Mouse (Mus musculus) left cerebral cortex, postnatal 4 days (tissue): ENCODE results near the gene Ccnd3. TPM values are rescaled to one million over a fixed set of nuclear protein-coding genes. Genes with fewer than 3 reads are reported as not detected.
"Not testable (repeated sequence)": the region's sequence is repeated elsewhere in the genome, so short reads cannot be mapped to it uniquely, and the experiment has no call there.

Experiments used
- DNase-seq: peaks from one replicate; pipeline ENCODE4 v3.0.0-alpha.2; 2022
- intact Hi-C: fragments of 180-260 bp; cut with DNase I; formaldehyde crosslinking; loops from one replicate; pipeline ENCODE4 v1.15.1; 2025
- total RNA-seq, 2 experiments: library from RNA; stranded (reverse); gene quantifications; 2 replicates each; pipeline ENCODE4 v1.2.3; 2021

The Ccnd3 gene
- total RNA-seq, 2 experiments from 2014 or later, result 30.1 to 36.2 TPM

GRCm38 (mm10) chr17:47610849-47611660 is 106.2 kb downstream of the Ccnd3 start, which contains the start of the genes Bysl, Med20 and Gm20517:
Bysl (minus strand) TSS chr17:47611492.
Med20 (plus strand) TSS chr17:47611582.
Gm20517 (plus strand) TSS chr17:47611589.
- intact Hi-C loops, result loop anchor here (5.0 kb wide), 1 partner anchor 66 kb away; no protein-coding TSS in a partner anchor

DNA sequence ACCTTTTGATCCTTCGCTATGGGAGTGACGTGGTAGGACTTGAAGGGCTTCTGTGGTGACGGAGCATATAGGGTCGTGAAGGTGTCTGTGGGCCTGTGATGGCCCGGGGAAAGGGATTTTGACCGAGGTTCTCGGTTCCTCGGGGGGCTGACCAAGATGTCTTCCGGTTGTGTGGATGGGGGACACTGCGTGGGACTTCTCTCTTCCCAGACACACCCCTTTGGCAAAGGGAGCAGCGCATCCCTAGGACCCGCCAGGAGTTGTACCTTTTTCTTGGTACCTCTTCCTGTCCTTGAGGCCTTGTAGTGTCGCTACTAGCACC is 106.8 kb downstream of the Ccnd3 start:
- no peak for DNase-seq
- intact Hi-C loops, result loop anchor here (5.0 kb wide), 1 partner anchor 66 kb away; no protein-coding TSS in a partner anchor

More at GRCm38 (mm10) chr17:47610849-47611660, 106.2 kb downstream of the Ccnd3 start, which contains the start of the genes Bysl, Med20 and Gm20517:
- DNase-seq, result peak; percentile 97

DNA sequence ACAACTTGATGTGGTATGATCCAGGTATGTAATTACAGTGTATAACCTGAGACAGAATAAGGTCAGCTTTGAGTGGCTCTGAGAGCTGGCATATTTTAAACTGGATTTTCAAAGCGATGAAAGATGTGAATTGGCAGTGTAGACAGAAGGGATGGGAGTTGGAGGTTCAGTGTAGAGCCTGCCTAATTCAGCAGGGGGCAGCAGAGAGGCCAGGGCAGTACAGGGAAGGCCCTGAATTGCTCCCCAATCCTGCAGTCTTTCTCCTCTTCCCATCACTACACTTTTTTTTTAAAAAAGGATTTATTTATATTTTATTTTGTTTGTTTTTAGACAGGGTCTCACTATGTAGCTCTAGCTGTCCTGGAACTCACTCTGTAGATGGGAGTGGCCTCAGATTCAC is 109.2 kb downstream of the Ccnd3 start:
- intact Hi-C loops, result loop anchor here (5.0 kb wide), 1 partner anchor 63 kb away; no protein-coding TSS in a partner anchor
- DNase-seq, result no peak

GRCm38 (mm10) chr17:47616119-47616518 is 111.3 kb downstream of the Ccnd3 start:
- intact Hi-C loops, result no loop called here

DNA sequence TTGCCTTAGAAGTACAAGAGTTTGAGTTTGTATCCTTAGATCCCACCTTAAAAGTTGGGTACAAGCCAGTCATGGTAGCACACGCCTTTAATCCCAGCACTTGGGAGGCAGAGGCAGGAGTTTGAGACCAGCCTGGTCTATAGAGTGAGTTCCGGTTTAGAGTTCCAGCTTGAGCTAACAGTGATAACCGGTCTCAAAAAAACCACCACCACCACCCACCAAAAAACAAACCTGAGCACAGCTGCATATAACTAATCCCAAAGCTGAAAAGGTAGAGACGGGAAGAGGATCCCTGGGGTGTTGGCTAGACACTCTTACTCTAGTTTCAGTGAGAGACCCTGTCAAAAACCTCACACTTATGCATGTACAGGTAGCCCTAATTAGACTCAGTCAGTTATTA is 111.8 kb downstream of the Ccnd3 start:
- no peak for DNase-seq
- intact Hi-C loops, result no loop called here

More at GRCm38 (mm10) chr17:47616119-47616518, 111.3 kb downstream of the Ccnd3 start:
- no peak for DNase-seq

DNA sequence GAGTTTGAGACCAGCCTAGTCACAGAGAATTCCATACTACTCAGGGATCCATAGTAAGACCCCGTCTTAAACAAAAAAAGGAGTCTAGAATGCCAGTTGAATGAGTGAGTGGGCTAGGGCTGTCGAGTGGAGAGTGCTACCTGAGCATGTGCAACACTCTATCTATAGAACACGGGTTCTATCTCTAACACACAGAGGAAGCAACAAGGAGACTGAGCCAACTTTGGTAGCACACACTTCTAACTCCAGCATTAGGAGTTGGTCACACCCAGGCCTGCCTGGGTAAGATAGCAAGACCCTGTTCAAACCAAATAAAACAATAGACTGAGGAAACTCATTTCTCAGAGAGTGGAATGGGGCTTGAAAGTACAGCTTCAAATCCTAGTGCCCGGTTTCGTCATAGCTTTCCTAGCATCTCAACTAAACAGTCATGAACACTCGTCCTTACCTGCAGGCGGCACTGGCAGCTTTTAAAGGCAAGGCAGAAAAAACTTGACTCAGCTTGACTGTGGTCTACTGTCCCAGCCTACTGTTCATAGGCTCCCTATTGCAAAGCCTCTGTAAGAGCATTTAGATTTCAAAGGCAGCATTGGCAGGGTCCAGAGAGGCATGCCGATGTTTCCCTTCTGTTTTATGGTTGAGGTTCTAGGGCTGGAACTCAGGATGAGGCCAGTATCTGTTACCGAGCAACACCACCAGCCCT is 112.9 kb downstream of the Ccnd3 start:
- no peak for DNase-seq
- intact Hi-C loops, result no loop called here

DNA sequence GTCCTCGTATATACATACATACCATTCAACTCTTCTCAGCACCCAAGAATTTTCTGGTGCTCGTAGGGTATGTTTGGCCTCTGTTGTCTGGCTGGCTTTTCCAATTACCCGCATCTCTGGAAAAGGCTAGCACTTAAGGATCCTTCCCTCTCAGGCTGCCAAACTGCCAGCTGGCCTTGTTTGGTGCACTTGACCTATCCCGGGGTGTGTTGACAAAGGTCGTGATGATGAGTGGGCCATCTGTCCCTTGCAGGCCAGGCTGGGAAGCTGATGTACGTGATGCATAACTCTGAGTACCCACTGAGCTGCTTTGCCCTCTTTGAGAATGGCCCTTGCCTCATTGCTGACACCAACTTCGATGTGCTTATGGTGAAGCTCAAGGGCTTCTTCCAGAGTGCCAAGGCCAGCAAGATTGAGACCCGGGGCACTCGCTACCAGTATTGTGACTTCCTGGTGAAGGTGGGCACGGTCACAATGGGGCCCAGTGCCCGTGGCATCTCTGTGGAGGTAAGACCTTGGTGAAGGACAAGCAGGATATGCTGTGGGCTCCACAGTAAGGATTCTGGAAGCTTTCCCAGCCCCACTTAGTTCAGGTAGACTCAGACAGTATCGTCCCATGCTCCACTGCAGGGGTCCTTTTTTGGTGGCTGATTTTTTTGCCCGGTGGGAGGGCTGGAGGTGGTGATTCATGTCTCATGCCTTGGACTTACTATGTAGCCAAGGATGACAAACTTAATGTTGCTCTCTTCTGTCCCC is 113.9 kb downstream of the Ccnd3 start:
- no peak for DNase-seq
- intact Hi-C loops, result no loop called here

DNA sequence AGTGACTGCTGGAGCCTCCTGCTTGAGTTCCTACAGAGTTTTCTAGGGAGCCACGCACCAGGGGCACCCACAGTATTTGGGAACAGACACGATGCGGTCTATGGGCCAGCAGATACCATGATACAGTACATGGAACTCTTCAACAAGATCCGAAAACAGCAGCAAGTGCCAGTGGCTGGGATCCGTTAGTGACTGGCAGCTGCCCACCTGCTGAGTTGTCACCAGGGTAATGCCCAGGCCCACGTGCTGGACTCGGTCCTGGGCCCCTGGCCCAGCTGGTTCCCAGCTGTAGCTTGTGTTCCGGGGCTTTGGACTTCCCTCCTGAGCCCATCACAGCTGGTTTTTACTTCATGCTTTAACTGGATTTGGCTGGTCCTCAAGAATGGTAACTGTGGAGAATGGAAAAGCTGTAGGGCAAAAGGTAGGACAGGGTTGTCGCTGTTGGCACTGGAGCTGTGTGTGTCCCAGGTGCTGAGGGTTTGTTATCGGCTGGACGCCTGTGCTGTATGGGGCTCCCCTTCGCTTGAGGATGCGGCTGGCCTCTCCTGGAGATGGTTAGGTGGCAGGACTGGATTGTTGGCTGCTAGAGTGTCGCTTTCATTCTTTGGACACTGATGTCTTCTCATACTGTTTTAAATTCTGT is 118.2 kb downstream of the Ccnd3 start:
- intact Hi-C loops, result no loop called here
- DNase-seq, result no peak

DNA sequence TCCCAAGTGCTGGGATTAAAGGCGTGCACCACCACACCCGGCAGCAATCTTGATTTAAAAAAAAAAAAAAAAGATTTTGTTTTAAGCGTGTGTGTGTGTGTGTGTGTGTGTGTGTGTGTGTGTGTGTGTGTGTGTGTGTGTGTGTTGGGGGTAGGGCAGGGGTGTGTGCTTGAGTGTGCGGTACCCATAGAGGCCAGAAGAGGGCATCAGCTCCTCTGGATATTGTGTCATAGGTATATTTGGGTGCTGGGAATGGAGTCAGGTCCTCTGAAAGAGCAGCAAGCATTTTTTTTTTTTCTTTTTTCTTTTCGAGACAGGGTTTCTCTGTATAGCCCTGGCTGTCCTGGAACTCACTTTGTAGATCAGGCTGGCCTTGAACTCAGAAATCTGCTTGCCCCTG is 119.7 kb downstream of the Ccnd3 start:
- DNase-seq, intact Hi-C loops: not testable (repeated sequence)

DNA sequence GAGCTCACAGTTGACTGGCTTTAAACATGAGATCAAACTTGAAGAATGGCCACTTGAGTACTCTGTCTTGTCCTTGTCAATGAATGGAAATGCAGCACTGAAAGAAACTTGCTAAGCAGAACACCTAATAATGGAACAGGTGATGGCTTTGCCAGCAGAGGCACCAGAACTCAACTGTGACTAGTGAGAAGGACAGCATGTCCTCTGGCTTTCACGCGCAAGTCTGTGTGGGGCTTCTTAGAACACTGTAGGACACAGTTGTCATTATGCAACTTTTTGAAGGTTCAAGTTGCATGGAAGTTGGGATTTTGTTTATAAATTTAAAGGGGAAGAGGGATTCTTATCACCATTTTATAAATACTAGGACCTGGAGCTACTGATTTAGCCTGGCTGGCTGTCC is 120.2 kb downstream of the Ccnd3 start:
- intact Hi-C loops, result no loop called here

GRCm38 (mm10) chr17:47626031-47626430 is 121.2 kb downstream of the Ccnd3 start:
- intact Hi-C loops, result no loop called here

More for the DNA sequence above, 120.2 kb downstream of the Ccnd3 start:
- DNase-seq, result no peak

GRCm38 (mm10) chr17:47627791-47628190 is 122.9 kb downstream of the Ccnd3 start:
- no peak for DNase-seq
- intact Hi-C loops, result no loop called here

More at GRCm38 (mm10) chr17:47626031-47626430, 121.2 kb downstream of the Ccnd3 start:
- DNase-seq, result no peak

GRCm38 (mm10) chr17:47628851-47629676 is 124.2 kb downstream of the Ccnd3 start:
- intact Hi-C loops, result no loop called here
- peak; percentile 97 for DNase-seq

DNA sequence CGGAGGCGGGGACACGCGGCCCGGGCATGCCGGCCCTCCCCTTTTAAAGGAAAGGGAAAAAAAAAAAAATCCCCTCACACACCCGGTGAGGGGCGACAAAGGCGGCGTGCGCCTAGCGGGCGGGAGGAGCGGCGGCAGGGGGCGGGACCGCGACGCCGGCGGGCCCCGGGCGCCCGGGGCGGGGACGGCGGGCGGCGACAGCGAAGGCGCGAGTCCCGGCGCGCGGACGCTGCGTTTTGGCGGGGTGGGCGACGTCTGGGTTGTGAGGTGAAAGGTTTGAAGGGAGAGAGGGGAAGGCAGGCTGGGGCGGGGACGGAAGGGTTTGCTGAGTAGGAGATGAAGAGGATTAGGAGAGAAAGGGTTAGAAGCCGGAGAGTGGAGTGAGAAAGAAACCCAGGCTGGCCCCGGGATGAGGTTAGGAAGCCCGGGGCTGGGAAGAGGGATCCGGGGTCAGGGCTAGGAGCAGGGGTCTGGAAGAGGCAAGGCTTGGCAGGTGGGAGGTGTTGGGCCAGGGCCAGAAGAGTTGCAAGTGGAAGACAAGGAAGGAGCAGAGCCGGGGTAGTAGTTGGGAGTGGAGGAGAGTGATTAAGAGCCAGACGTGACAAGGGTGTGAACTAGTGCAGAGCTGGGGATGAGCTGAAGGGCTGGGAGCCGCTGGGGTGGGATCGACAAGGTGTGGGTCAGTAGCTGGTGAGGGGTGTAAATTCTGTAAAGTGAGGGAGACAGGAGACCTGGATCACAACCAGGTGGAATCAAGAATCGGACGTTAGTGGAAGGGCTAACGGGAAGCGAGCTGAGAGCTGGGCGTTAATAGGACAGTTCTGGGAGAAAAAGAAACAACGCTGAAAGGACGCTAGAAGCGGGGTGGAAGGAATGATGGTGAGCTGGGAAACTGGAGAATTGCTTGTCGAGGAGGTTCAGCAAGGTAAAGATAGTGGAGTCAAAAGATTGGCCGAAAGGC is 125.1 kb downstream of the Ccnd3 start:
- intact Hi-C loops, result no loop called here
- peak; percentile 64 for DNase-seq

- intact Hi-C loops, result no loop called here
- no peak for DNase-seq
These were observed 125.8 kb downstream of the Ccnd3 start, which contains the start of gene Usp49 for GRCm38 (mm10) chr17:47630678-47631065. Usp49 (plus strand) TSS chr17:47630690.

GRCm38 (mm10) chr17:47632181-47632840 is 127.5 kb downstream of the Ccnd3 start:
- intact Hi-C loops, result no loop called here
- DNase-seq, result no peak

DNA sequence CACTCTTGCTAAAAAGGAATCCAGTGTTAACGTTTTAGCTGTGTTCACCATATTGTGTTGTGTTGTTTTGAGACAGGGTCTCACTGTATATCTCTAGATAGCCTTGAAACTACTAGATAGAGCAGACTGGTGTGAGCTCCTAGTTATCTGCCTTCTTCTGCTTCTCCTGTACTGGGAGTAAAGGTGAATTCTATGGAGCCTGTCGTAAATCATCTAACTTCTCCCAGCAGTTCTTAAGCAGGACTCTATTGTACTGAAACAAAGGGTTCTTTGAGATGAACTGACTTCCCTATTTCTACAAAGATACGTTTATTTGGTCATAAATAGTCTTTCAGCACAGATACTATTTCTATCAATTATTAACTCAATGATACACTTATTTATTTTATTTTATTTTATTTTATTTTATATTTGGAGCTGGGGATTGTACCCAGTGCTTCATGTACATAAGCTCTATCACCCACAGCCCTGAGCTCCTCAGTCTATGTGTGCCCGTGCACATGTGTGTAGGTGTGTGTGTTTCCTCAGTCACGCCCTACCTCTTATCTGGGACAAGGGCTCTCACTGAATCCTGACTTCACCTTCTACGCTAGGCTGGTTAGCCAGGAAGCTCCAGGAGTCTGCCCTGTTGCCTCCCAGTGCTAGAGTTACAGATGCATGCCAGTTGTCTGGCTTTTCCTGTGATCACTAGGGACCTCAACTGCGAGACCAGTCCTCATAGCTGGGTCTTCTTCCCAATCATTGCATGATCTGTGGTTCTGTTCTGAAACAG is 129.3 kb downstream of the Ccnd3 start:
- intact Hi-C loops, result no loop called here
- no peak for DNase-seq
